Mouse (Mus musculus): ENCODE results near the gene Tmub1.

GRCm38 (mm10) chr5:24452030-24452690 is 4.5 kb upstream of the Tmub1 start, which contains the start of gene Agap3:
- TF ChIP-seq POLR2A (IDR thresholded peaks at IDR 0.05; ENCODE audit: low read depth, low read length) = no peak
- TF ChIP-seq CTCF (IDR thresholded peaks at IDR 0.05; ENCODE audit: extremely low read depth, insufficient read length, insufficient replicate concordance, low read depth, low read length) = no peak

All from small intestine, adult 2 months (tissue).